Mouse (Mus musculus): ENCODE measurements at regions not wholly inside any gene's neighbourhood (a gene's known extent, or its start where the extent isn't known, plus 50 kb on each side); places are given as distances from the start of the nearest gene placed in this dataset.

- no peak for DNase-seq (ENCODE audit: low spot score)
These were observed 183.5 kb downstream of the Ifng start for GRCm38 (mm10) chr10:118624368-118624767.

- no peak for DNase-seq (ENCODE audit: low spot score)
These were observed 187.2 kb downstream of the Ifng start for GRCm38 (mm10) chr10:118628000-118628399.

GRCm38 (mm10) chr10:118629360-118630040, 188.7 kb downstream of the Ifng start:
- no peak for DNase-seq (ENCODE audit: low spot score)

GRCm38 (mm10) chr10:118631786-118632185, 190.9 kb downstream of the Ifng start:
- no peak for DNase-seq (ENCODE audit: low spot score)

GRCm38 (mm10) chr10:118632187-118632586, 191.3 kb downstream of the Ifng start:
- DNase-seq (ENCODE audit: low spot score): no peak

GRCm38 (mm10) chr10:118633429-118633828, 192.6 kb downstream of the Ifng start:
- DNase-seq (ENCODE audit: low spot score): no peak

- DNase-seq (ENCODE audit: low spot score): no peak
These were observed 198.3 kb downstream of the Ifng start for GRCm38 (mm10) chr10:118639097-118639496.

GRCm38 (mm10) chr10:118640121-118640809, 199.4 kb downstream of the Ifng start:
- no peak for DNase-seq (ENCODE audit: low spot score)

- DNase-seq (ENCODE audit: low spot score): no peak
These were observed 200.1 kb downstream of the Ifng start for GRCm38 (mm10) chr10:118640810-118641427.

- DNase-seq (ENCODE audit: low spot score): no peak
These were observed 202.8 kb downstream of the Ifng start for GRCm38 (mm10) chr10:118643622-118644021.

- no peak for DNase-seq (ENCODE audit: low spot score)
These were observed 207.3 kb downstream of the Ifng start for GRCm38 (mm10) chr10:118648111-118648510.

- DNase-seq (ENCODE audit: low spot score): no peak
These were observed 213.4 kb downstream of the Dyrk2 start for GRCm38 (mm10) chr10:118656561-118656960.

- no peak for DNase-seq (ENCODE audit: low spot score)
These were observed 204.0 kb downstream of the Dyrk2 start for GRCm38 (mm10) chr10:118666009-118666408.

- DNase-seq (ENCODE audit: low spot score): no peak
These were observed 194.1 kb downstream of the Dyrk2 start for GRCm38 (mm10) chr10:118675816-118676465.

GRCm38 (mm10) chr10:118678750-118679418, 191.1 kb downstream of the Dyrk2 start:
- no peak for DNase-seq (ENCODE audit: low spot score)

GRCm38 (mm10) chr10:118679507-118679906, 190.5 kb downstream of the Dyrk2 start:
- DNase-seq (ENCODE audit: low spot score): no peak

- no peak for DNase-seq (ENCODE audit: low spot score)
These were observed 189.1 kb downstream of the Dyrk2 start for GRCm38 (mm10) chr10:118680896-118681295.

- DNase-seq (ENCODE audit: low spot score): no peak
These were observed 186.7 kb downstream of the Dyrk2 start for GRCm38 (mm10) chr10:118683356-118683755.

- no peak for DNase-seq (ENCODE audit: low spot score)
These were observed 170.7 kb downstream of the Dyrk2 start for GRCm38 (mm10) chr10:118699292-118699691.

GRCm38 (mm10) chr10:118700115-118700514, 169.9 kb downstream of the Dyrk2 start:
- no peak for DNase-seq (ENCODE audit: low spot score)

GRCm38 (mm10) chr10:118706020-118706419, 164.0 kb downstream of the Dyrk2 start:
- DNase-seq (ENCODE audit: low spot score): no peak

GRCm38 (mm10) chr10:118709718-118710117, 160.3 kb downstream of the Dyrk2 start:
- DNase-seq (ENCODE audit: low spot score): no peak
